In genomic region chr7:141193948-141194347, GRCm38 (mm10) we compare ENCODE assay signal across 8 mouse cellular contexts. TPM values are rescaled to one million over a fixed set of nuclear protein-coding genes. Genes with fewer than 3 reads are reported as not detected.
DNase-seq lines count a peak whose midpoint lies in the region; ATAC-seq and TF ChIP-seq lines count a peak whose summit lies in the region.

Hras (minus strand) TSS chr7:141194005.
Lrrc56 (plus strand) TSS chr7:141194157.

- peak; percentile 98 for DNase-seq in c-Kit-positive CD71-positive TER-119-positive erythroid progenitor cells, embryonic 14.5 days (ENCODE audit: low spot score)
- peak; percentile 98 to 99 for DNase-seq in heart, postnatal 10 days
- DNase-seq in large intestine, adult 2 months (ENCODE audit: low read depth, low spot score): peak; percentile 88
- DNase-seq in liver, postnatal 0 days: peak; percentile 99
- peak; percentile 99 for DNase-seq in testis, postnatal 10 days (ENCODE audit: low spot score)

- H3K9me3 ChIP-seq in E14TG2a.4 (ENCODE audit: low read length): no peaks in the 10 kb centered on the region
- no peaks in the 10 kb centered on the region for H3K9me3 ChIP-seq in forebrain, embryonic 13.5 days (replicated peaks)
- H3K9me3 ChIP-seq in liver, postnatal 0 days (ENCODE audit: low read length): no peaks in the 10 kb centered on the region
- H3K9me3 ChIP-seq in neural tube, embryonic 14.5 days (ENCODE audit: control insufficient read depth, low read length): no peaks in the 10 kb centered on the region

- peak; percentile 95 for ATAC-seq in forebrain, embryonic 13.5 days
- peak; percentile 96 for ATAC-seq in liver, postnatal 0 days
- peak; percentile 94 for ATAC-seq in neural tube, embryonic 14.5 days (ENCODE audit: low read depth)

- TF ChIP-seq CTCF in E14TG2a.4 (conservative IDR thresholded peaks at IDR 0.05; ENCODE audit: low read length): no peak
- no peak for TF ChIP-seq CTCF in liver, postnatal 0 days (IDR thresholded peaks at IDR 0.05; ENCODE audit: low read depth)

- peak within 1 kb of the TSS; percentile 96 for H3K4me3 ChIP-seq in E14TG2a.4 (replicated peaks; ENCODE audit: low read length)
- H3K4me3 ChIP-seq in forebrain, embryonic 13.5 days: peak within 1 kb of the TSS; percentile 92
- H3K4me3 ChIP-seq in liver, postnatal 0 days (ENCODE audit: low read depth, low read length): peak within 1 kb of the TSS; percentile 95
- peak within 1 kb of the TSS; percentile 94 for H3K4me3 ChIP-seq in neural tube, embryonic 14.5 days (ENCODE audit: low read depth, low read length)

- WGBS in forebrain, embryonic 13.5 days: under 1% methylated on average over 25 of the region's 39 CpGs
- under 1% methylated on average over 32 of the region's 39 CpGs for WGBS in large intestine, adult 2 months
- WGBS in liver, postnatal 0 days (ENCODE audit: insufficient replicate concordance): under 1% methylated on average over 39 of the region's 39 CpGs
- WGBS in neural tube, embryonic 14.5 days: 0% methylated on average over 39 of the region's 39 CpGs

- peak within 1 kb of the TSS; percentile 96 for H3K9ac ChIP-seq in forebrain, embryonic 13.5 days
- H3K9ac ChIP-seq in liver, postnatal 0 days (replicated peaks): peak within 1 kb of the TSS; percentile 96
- peak within 1 kb of the TSS; percentile 92 for H3K9ac ChIP-seq in neural tube, embryonic 14.5 days (replicated peaks; ENCODE audit: low read depth, low read length)

- H3K4me1 ChIP-seq in E14TG2a.4 (replicated peaks; ENCODE audit: low read depth, low read length): peaks cover 45% of the 10 kb centered on the region
- H3K4me1 ChIP-seq in forebrain, embryonic 13.5 days: peaks cover 24% of the 10 kb centered on the region
- H3K4me1 ChIP-seq in liver, postnatal 0 days (ENCODE audit: insufficient read depth): peaks cover 33% of the 10 kb centered on the region
- H3K4me1 ChIP-seq in neural tube, embryonic 14.5 days (ENCODE audit: control insufficient read depth, insufficient read depth, low read length): peaks cover 9% of the 10 kb centered on the region

- peaks cover 46% of the 10 kb centered on the region for H3K36me3 ChIP-seq in E14TG2a.4 (ENCODE audit: insufficient read depth, low read length)
- peaks cover 35% of the 10 kb centered on the region for H3K36me3 ChIP-seq in forebrain, embryonic 13.5 days (ENCODE audit: poor library complexity, severe bottlenecking)
- peaks cover 32% of the 10 kb centered on the region for H3K36me3 ChIP-seq in liver, postnatal 0 days (replicated peaks; ENCODE audit: insufficient read depth, low read length)
- H3K36me3 ChIP-seq in neural tube, embryonic 14.5 days (ENCODE audit: control insufficient read depth, insufficient read depth, low read length): peaks cover 31% of the 10 kb centered on the region

- peak within 1 kb of the TSS; percentile 96 for H3K4me2 ChIP-seq in forebrain, embryonic 13.5 days
- peak within 1 kb of the TSS; percentile 100 for H3K4me2 ChIP-seq in liver, postnatal 0 days (ENCODE audit: low read depth, low read length)
- H3K4me2 ChIP-seq in neural tube, embryonic 14.5 days (ENCODE audit: low read depth, low read length): peak within 1 kb of the TSS; percentile 98

- H3K27me3 ChIP-seq in E14TG2a.4 (ENCODE audit: insufficient read depth, low read length): no peaks in the 10 kb centered on the region
- no peaks in the 10 kb centered on the region for H3K27me3 ChIP-seq in forebrain, embryonic 13.5 days
- no peaks in the 10 kb centered on the region for H3K27me3 ChIP-seq in liver, postnatal 0 days (ENCODE audit: insufficient read depth, low read length)
- no peaks in the 10 kb centered on the region for H3K27me3 ChIP-seq in neural tube, embryonic 14.5 days (ENCODE audit: control insufficient read depth, insufficient read depth, low read length)

- TF ChIP-seq EP300 in liver, postnatal 0 days (IDR thresholded peaks at IDR 0.05; ENCODE audit: low read depth): no peak

- intact Hi-C loops in heart, postnatal 10 days (cut with DNase I): loop anchor here (5.0 kb wide), 2 partner anchors 247 to 337 kb away; partner anchors contain the start of genes Bet1l, Gm45785 and Ric8a

- H3K27ac ChIP-seq in forebrain, embryonic 13.5 days: peak within 1 kb of the TSS; percentile 76
- H3K27ac ChIP-seq in liver, postnatal 0 days (ENCODE audit: low read depth): peak within 1 kb of the TSS; percentile 91
- H3K27ac ChIP-seq in neural tube, embryonic 14.5 days (ENCODE audit: low read depth, low read length): peak within 1 kb of the TSS; percentile 75

RNA-seq across cellular contexts. Expression of gene Hras, which starts in this region (rescaled TPM):
- polyA plus RNA-seq in forebrain, embryonic 13.5 days (2015; fragmentation: Nextera tagmentation; extraction: Ambion mirVana): 67.2 and 73.9 TPM in 2 replicates
- total RNA-seq in heart, postnatal 10 days (2021): 100 to 1,000 TPM; 102 to 114 TPM
- polyA plus RNA-seq in large intestine, adult 2 months (2012; rRNA removed): 82.1 and 91.7 TPM in 2 replicates
- 44.0 and 46.2 TPM in 2 replicates for polyA plus RNA-seq in liver, postnatal 0 days (2015; fragmentation: Nextera tagmentation; extraction: Ambion mirVana)
- polyA plus RNA-seq in neural tube, embryonic 14.5 days (2014; fragmentation: Nextera tagmentation; extraction: Ambion mirVana): 152 and 166 TPM in 2 replicates

RNA-seq across cellular contexts. Expression of gene Lrrc56, which starts in this region (rescaled TPM):
- polyA plus RNA-seq in forebrain, embryonic 13.5 days (2015; fragmentation: Nextera tagmentation; extraction: Ambion mirVana): 12.6 and 17.3 TPM in 2 replicates
- total RNA-seq in heart, postnatal 10 days (2021): 1 to 10 TPM; 3.3 to 4.0 TPM
- 5.4 and 7.2 TPM in 2 replicates for polyA plus RNA-seq in large intestine, adult 2 months (2012; rRNA removed)
- polyA plus RNA-seq in liver, postnatal 0 days (2015; fragmentation: Nextera tagmentation; extraction: Ambion mirVana): 2.0 and 2.2 TPM in 2 replicates
- 4.4 and 6.7 TPM in 2 replicates for polyA plus RNA-seq in neural tube, embryonic 14.5 days (2014; fragmentation: Nextera tagmentation; extraction: Ambion mirVana)

Comparison
In these comparisons a context has a peak if more than half of its experiments do, and no peak if none do; other contexts are left out.
1. Peak in every context shown above with its lines: DNase-seq, ATAC-seq, H3K4me3 ChIP-seq and H3K27ac ChIP-seq.